Mouse (Mus musculus): ENCODE measurements at regions not wholly inside any gene's neighbourhood (a gene's known extent, or its start where the extent isn't known, plus 50 kb on each side); places are given as distances from the start of the nearest gene placed in this dataset.

- TF ChIP-seq CTCF (IDR thresholded peaks at IDR 0.05; ENCODE audit: borderline replicate concordance, extremely low read depth, insufficient read depth, insufficient read length) (no peak), POLR2A (IDR thresholded peaks at IDR 0.05; ENCODE audit: borderline replicate concordance, extremely low read depth, insufficient read depth, insufficient read length, poor library complexity, severe bottlenecking) (no peak)
These were observed 998.0 kb downstream of the Ankrd7 start for GRCm38 (mm10) chr6:19864101-19864500.

All from brain, embryonic 14.5 days (tissue).